Mouse (Mus musculus) CH12.LX (cell line): ENCODE measurements around the gene Galnt18. TPM values are rescaled to one million over a fixed set of nuclear protein-coding genes. Genes with fewer than 3 reads are reported as not detected.

ENCODE experiments used
- DNase-seq: peaks from one replicate; pipeline ENCODE4 v3.0.0-alpha.2; 2013; ENCODE audit errors: extremely low read depth
- H3K27ac ChIP-seq: 2 replicates; pipeline ENCODE4 v1.5.1; 2012; ENCODE audit warnings: low read depth, mild to moderate bottlenecking, control low read depth, moderate library complexity; ENCODE audit not compliant: insufficient read depth
- H3K27me3 ChIP-seq: replicated peaks from 2 replicates; pipeline ENCODE3; 2012; ENCODE audit warnings: inconsistent platforms
- H3K36me3 ChIP-seq, 2 experiments: replicated peaks in 1 of 2; 2 replicates each; pipeline versions ENCODE3 to v1.6.1; 2012; ENCODE audit warnings: inconsistent platforms in 1 of 2, low read length in 1 of 2, mild to moderate bottlenecking in 1 of 2, mixed read lengths in 1 of 2, moderate library complexity in 1 of 2; ENCODE audit not compliant: control insufficient read depth in 1 of 2, insufficient read depth in 1 of 2
- H3K4me1 ChIP-seq, 2 experiments: 2 replicates each; pipeline ENCODE4 v1.6.1; 2012; ENCODE audit warnings: inconsistent platforms in 1 of 2, moderate library complexity in 1 of 2; ENCODE audit not compliant: insufficient read depth in 2 of 2, control insufficient read depth in 1 of 2
- H3K4me2 ChIP-seq: 2 replicates; pipeline ENCODE4 v1.6.1; 2012; ENCODE audit warnings: low read depth, mild to moderate bottlenecking, control low read depth; ENCODE audit not compliant: poor library complexity, insufficient read depth, severe bottlenecking
- H3K4me3 ChIP-seq, 3 experiments: fragments of 150-350 bp in 1 of 3; sonication (generic) in 1 of 3; replicated peaks in 1 of 3; 2 replicates each; pipeline versions ENCODE3 to v1.5.1; 2011 to 2012; ENCODE audit warnings: low read depth in 2 of 3, low read length in 2 of 3, mild to moderate bottlenecking in 2 of 3, moderate library complexity in 2 of 3, control low read depth in 1 of 3, improper control_type of control experiment in 1 of 3, inconsistent platforms in 1 of 3, mixed read lengths in 1 of 3; ENCODE audit not compliant: poor library complexity in 1 of 3
- H3K79me2 ChIP-seq: replicated peaks from 2 replicates; pipeline ENCODE4 v1.6.1; 2012; ENCODE audit warnings: mild to moderate bottlenecking, moderate library complexity; ENCODE audit not compliant: control insufficient read depth, poor library complexity, insufficient read depth, severe bottlenecking; ENCODE audit errors: extremely low read depth
- H3K9ac ChIP-seq: 2 replicates; pipeline ENCODE4 v1.6.1; 2012; ENCODE audit warnings: low read depth, mild to moderate bottlenecking, control low read depth, moderate library complexity; ENCODE audit not compliant: insufficient read depth
- H3K9me3 ChIP-seq: replicated peaks from 2 replicates; pipeline ENCODE3; 2012; ENCODE audit warnings: low read length, inconsistent platforms, mixed read lengths
- CHD2 ChIP-seq: IDR thresholded peaks from 2 replicates; pipeline ENCODE4 v1.6.1; 2011; ENCODE audit warnings: low read length, improper control_type of control experiment
- CTCF ChIP-seq, 2 experiments: IDR thresholded peaks in 1 of 2; conservative IDR thresholded peaks in 1 of 2; 2 replicates each; pipeline ENCODE4 v1.5.1; 2011 to 2012; ENCODE audit warnings: low read depth in 2 of 2, low read length in 2 of 2, improper control_type of control experiment in 1 of 2, inconsistent platforms in 1 of 2, mild to moderate bottlenecking in 1 of 2, moderate library complexity in 1 of 2
- ELF1 ChIP-seq: IDR thresholded peaks from 2 replicates; pipeline ENCODE4 v1.6.1; 2014; ENCODE audit warnings: low read depth, mild to moderate bottlenecking, inconsistent platforms, low read length, improper control_type of control experiment
- EP300 ChIP-seq: IDR thresholded peaks from 2 replicates; pipeline ENCODE4 v1.6.1; 2011; ENCODE audit warnings: low read length, improper control_type of control experiment
- GABPA ChIP-seq: IDR thresholded peaks from 2 replicates; pipeline ENCODE4 v1.6.1; 2012; ENCODE audit warnings: low read depth, low read length, improper control_type of control experiment, inconsistent platforms; ENCODE audit not compliant: insufficient replicate concordance
- HCFC1 ChIP-seq: IDR thresholded peaks from 2 replicates; pipeline ENCODE4 v1.6.1; 2012; ENCODE audit warnings: low read depth, mild to moderate bottlenecking, inconsistent platforms, low read length, improper control_type of control experiment
- JUN ChIP-seq: IDR thresholded peaks from 2 replicates; pipeline ENCODE4 v1.6.1; 2011; ENCODE audit warnings: low read depth, mild to moderate bottlenecking, low read length, improper control_type of control experiment, moderate library complexity; ENCODE audit not compliant: insufficient read depth
- KAT2A ChIP-seq: IDR thresholded peaks from 2 replicates; pipeline ENCODE4 v1.6.1; 2012; ENCODE audit warnings: low read length, improper control_type of control experiment, inconsistent platforms; ENCODE audit not compliant: insufficient replicate concordance
- MAFK ChIP-seq: IDR thresholded peaks from 2 replicates; pipeline ENCODE4 v1.6.1; 2011; ENCODE audit warnings: low read length, improper control_type of control experiment; ENCODE audit not compliant: insufficient replicate concordance
- MAZ ChIP-seq: IDR thresholded peaks from 2 replicates; pipeline ENCODE4 v1.6.1; 2012; ENCODE audit warnings: low read depth, mild to moderate bottlenecking, inconsistent platforms, low read length, improper control_type of control experiment, moderate library complexity
- MEF2A ChIP-seq: IDR thresholded peaks from 2 replicates; pipeline ENCODE4 v1.6.1; 2014; ENCODE audit warnings: low read depth, mild to moderate bottlenecking, inconsistent platforms, low read length, improper control_type of control experiment, borderline replicate concordance
- NRF1 ChIP-seq: IDR thresholded peaks from 2 replicates; pipeline ENCODE4 v1.6.1; 2014; ENCODE audit warnings: low read depth, mild to moderate bottlenecking, inconsistent platforms, low read length, improper control_type of control experiment, moderate library complexity
- POLR2A ChIP-seq: IDR thresholded peaks from 2 replicates; pipeline ENCODE4 v1.6.1; 2011; ENCODE audit warnings: low read depth, mild to moderate bottlenecking, improper control_type of control experiment, low read length
- TBP ChIP-seq: conservative IDR thresholded peaks from 2 replicates; pipeline ENCODE4 v1.6.1; 2011; ENCODE audit warnings: low read depth, low read length, improper control_type of control experiment
- UBTF ChIP-seq: IDR thresholded peaks from 2 replicates; pipeline ENCODE4 v1.6.1; 2012; ENCODE audit warnings: low read depth, mild to moderate bottlenecking, inconsistent platforms, low read length, improper control_type of control experiment, moderate library complexity
- USF1 ChIP-seq: IDR thresholded peaks from 2 replicates; pipeline ENCODE4 v1.6.1; 2014; ENCODE audit warnings: low read depth, mild to moderate bottlenecking, inconsistent platforms, low read length, improper control_type of control experiment
- dilution Hi-C: fragments of 300-500 bp; cut with MboI; formaldehyde crosslinking; loops from 2 replicates; pipeline ENCODE4 v1.14.3; 2020; ENCODE audit warnings: low sequenced_read_pairs; ENCODE audit not compliant: extremely low pct_unique_long_range_greater_than_20kb, extremely low pct_ligation_motif_present
- in situ Hi-C: fragments of 300-500 bp; cut with MboI; formaldehyde crosslinking; loops from 3 replicates; pipeline ENCODE4 v1.14.3; 2019; ENCODE audit warnings: low sequenced_read_pairs, low pct_ligation_motif_present, low pct_unique_long_range_greater_than_20kb, mixed read lengths
- polyA plus RNA-seq: library from polyadenylated mRNA; unstranded; fragments of >175 nt; gene quantifications from 2 replicates; pipeline ENCODE4 v1.2.1, GENCODE M21; 2012; ENCODE audit warnings: low read depth; ENCODE audit not compliant: insufficient read length
- total RNA-seq, 2 experiments: library from RNA; depleted of rRNA; stranded (reverse); fragments of 300-350 nt in 1 of 2; fragments of >200 nt in 1 of 2; gene quantifications; 2 replicates each; pipeline ENCODE4 v1.2.3; 2012 to 2014

The Galnt18 gene
- total and polyA plus RNA-seq, 3 experiments: 0.04 TPM; not detected in 2

GRCm38 (mm10) chr7:111736365-111736764 lies 43.4 kb downstream of the Galnt18 start:
- Histone ChIP-seq H3K27ac (no peak overlapping the region), H3K9me3 (no peaks in the 10 kb centered on the region), H3K27me3 (peaks cover 51% of the 10 kb centered on the region), H3K4me1 (peaks cover 3% of the 10 kb centered on the region in 2 experiments; a peak in 1 of 4 replicates), H3K4me3 (no peak overlapping the region), H3K79me2 (no peaks in the 10 kb centered on the region), H3K4me2 (no peak overlapping the region), H3K9ac (no peak overlapping the region), H3K36me3 (no peaks in the 10 kb centered on the region)
- dilution Hi-C loops: no loop called here
- in situ Hi-C loops: no loop called here
- DNase-seq: no peak
- no peak for TF ChIP-seq NRF1
- TF ChIP-seq POLR2A: no peak
- TF ChIP-seq UBTF: no peak
- TF ChIP-seq USF1: no peak
- TF ChIP-seq EP300: no peak
- no peak for TF ChIP-seq MAFK
- TF ChIP-seq JUN: no peak
- TF ChIP-seq CTCF (conservative IDR thresholded peaks at IDR 0.05 in 1 of 2, IDR thresholded peaks at IDR 0.05 in 1 of 2; ENCODE audit: low read depth in 2 of 2, low read length in 2 of 2): no peak

- dilution Hi-C loops (no loop called here), in situ Hi-C loops (no loop called here)
- Histone ChIP-seq H3K4me1 (no peaks in the 10 kb centered on the region), H3K79me2 (no peaks in the 10 kb centered on the region), H3K36me3 (no peaks in the 10 kb centered on the region), H3K27me3 (peaks cover 56% of the 10 kb centered on the region), H3K4me3 (no peak overlapping the region), H3K27ac (no peak overlapping the region), H3K9ac (no peak overlapping the region), H3K9me3 (no peaks in the 10 kb centered on the region), H3K4me2 (no peak overlapping the region)
- TF ChIP-seq MAFK (no peak), CHD2 (no peak), EP300 (no peak), UBTF (no peak), KAT2A (no peak), GABPA (no peak), MEF2A (no peak), ELF1 (no peak), HCFC1 (no peak), MAZ (no peak), TBP (no peak), NRF1 (no peak)
- no peak for DNase-seq
Measured at GRCm38 (mm10) chr7:111730346-111731269, 49.2 kb downstream of the Galnt18 start.
